Mouse (Mus musculus) hindbrain, postnatal 0 days (tissue): ENCODE data around the gene Dusp28. TPM values are rescaled to one million over a fixed set of nuclear protein-coding genes. Genes with fewer than 3 reads are reported as not detected.
A peak's percentile ranks its signal among the peaks of the same experiment; 100 is the strongest.

Experiments
- ATAC-seq: fragments of 200-750 bp; cut with Nextera tagmentation; 2 replicates; pipeline ENCODE4 v1.8.0; 2017; ENCODE audit warnings: mild to moderate bottlenecking, moderate TSS enrichment, moderate library complexity
- DNase-seq: peaks from one replicate; pipeline ENCODE4 v3.0.0-alpha.2; 2015; ENCODE audit warnings: low spot score
- H3K27ac ChIP-seq: fragments of 300-500 bp; sonication (generic); 2 replicates; pipeline ENCODE4 v1.5.1; 2014; ENCODE audit warnings: mild to moderate bottlenecking
- H3K27me3 ChIP-seq: fragments of 300-500 bp; sonication (generic); 2 replicates; pipeline ENCODE4 v1.6.1; 2014; ENCODE audit warnings: low read length, mixed read lengths; ENCODE audit not compliant: insufficient read depth
- H3K36me3 ChIP-seq: fragments of 300-500 bp; sonication (generic); 2 replicates; pipeline ENCODE4 v1.6.1; 2014; ENCODE audit warnings: low read length, mixed read lengths; ENCODE audit not compliant: insufficient read depth
- H3K4me1 ChIP-seq: fragments of 300-500 bp; sonication (generic); 2 replicates; pipeline ENCODE4 v1.6.1; 2014; ENCODE audit warnings: antibody characterized with exemption, low read length, mixed read lengths; ENCODE audit not compliant: insufficient read depth
- H3K4me2 ChIP-seq: fragments of 300-500 bp; sonication (generic); 2 replicates; pipeline ENCODE4 v1.6.1; 2014; ENCODE audit warnings: low read depth, mild to moderate bottlenecking, low read length, moderate library complexity, mixed read lengths
- H3K4me3 ChIP-seq: fragments of 300-500 bp; sonication (generic); 2 replicates; pipeline ENCODE4 v1.5.1; 2014; ENCODE audit warnings: low read length
- H3K9ac ChIP-seq: fragments of 300-500 bp; sonication (generic); replicated peaks from 2 replicates; pipeline ENCODE4 v1.6.1; 2014; ENCODE audit warnings: mild to moderate bottlenecking, low read length, moderate library complexity, mixed read lengths
- H3K9me3 ChIP-seq: fragments of 300-500 bp; sonication (generic); 2 replicates; pipeline ENCODE4 v1.6.1; 2016; ENCODE audit warnings: low read length, mixed read lengths
- CTCF ChIP-seq: IDR thresholded peaks from 2 replicates; pipeline ENCODE4 v1.5.1; 2016; ENCODE audit warnings: antibody characterized with exemption, control low read depth, low read depth
- WGBS: fragments of 180-500 bp; shearing (Covaris S2); extraction: QIAGEN DNeasy Blood & Tissue Kit; methylation state at CpG from one replicate; pipeline ENCODE4 v1.1.7; 2014; 5-methylcytosine and 5-hydroxymethylcytosine counted together
- polyA plus RNA-seq: library from polyadenylated mRNA; unstranded; fragments of >200 nt; fragmentation: Nextera tagmentation; extraction: Ambion mirVana; gene quantifications from 2 replicates; pipeline ENCODE4 v1.2.1, GENCODE M21; 2015
- total RNA-seq: library from RNA; depleted of rRNA; stranded (reverse); fragments of >200 nt; gene quantifications from 2 replicates; pipeline ENCODE4 v1.2.3, GENCODE M21; 2014

Dusp28 gene
- total and polyA plus RNA-seq, 2 experiments from 2014 or later = 21.9 to 25.2 TPM

GRCm38 (mm10) chr1:92907632-92908360 is 1.0 kb downstream of the Dusp28 start:
- TF ChIP-seq CTCF = no peak
- H3K27me3 ChIP-seq = no peaks in the 10 kb centered on the region
- peak overlapping the region; percentile 72 for H3K4me2 ChIP-seq
- DNase-seq (no peak), ATAC-seq (no peak)
- WGBS = 42% methylated on average over 20 of the region's 20 CpGs
- H3K9me3 ChIP-seq = no peaks in the 10 kb centered on the region
- peak overlapping the region; percentile 56 for H3K4me3 ChIP-seq
- no peaks in the 10 kb centered on the region for H3K36me3 ChIP-seq
- peak overlapping the region; percentile 92 for H3K27ac ChIP-seq
- peak overlapping the region; percentile 64 for H3K9ac ChIP-seq
- peaks cover 33% of the 10 kb centered on the region for H3K4me1 ChIP-seq

GRCm38 (mm10) chr1:92908664-92909063 is 1.9 kb downstream of the Dusp28 start:
- Histone ChIP-seq H3K27ac (no peak overlapping the region), H3K4me2 (no peak overlapping the region), H3K9ac (no peak overlapping the region), H3K9me3 (no peaks in the 10 kb centered on the region), H3K4me3 (no peak overlapping the region), H3K27me3 (no peaks in the 10 kb centered on the region), H3K4me1 (peaks cover 35% of the 10 kb centered on the region), H3K36me3 (no peaks in the 10 kb centered on the region)
- DNase-seq = no peak
- WGBS = 92% methylated on average over 3 of the region's 3 CpGs
- TF ChIP-seq CTCF = no peak
- ATAC-seq = no peak

- Histone ChIP-seq H3K27ac (no peak overlapping the region), H3K4me3 (no peak overlapping the region), H3K27me3 (no peaks in the 10 kb centered on the region), H3K4me1 (peaks cover 35% of the 10 kb centered on the region), H3K4me2 (no peak overlapping the region), H3K9me3 (no peaks in the 10 kb centered on the region), H3K9ac (no peak overlapping the region), H3K36me3 (no peaks in the 10 kb centered on the region; the same call in 1 of the 2 replicates)
- ATAC-seq (no peak), DNase-seq (peak; percentile 66)
- WGBS = 64% methylated on average over 4 of the region's 4 CpGs
- peak; percentile 54 for TF ChIP-seq CTCF
These were observed 2.3 kb downstream of the Dusp28 start for GRCm38 (mm10) chr1:92909068-92909467.

GRCm38 (mm10) chr1:92910239-92910885 is 3.6 kb downstream of the Dusp28 start, which contains the start of gene Rnpepl1:
Gene Rnpepl1 (plus strand): TSS chr1:92910783.
- no peaks in the 10 kb centered on the region for H3K27me3 ChIP-seq
- peak within 1 kb of the TSS; percentile 95 for H3K9ac ChIP-seq
- no peaks in the 10 kb centered on the region for H3K9me3 ChIP-seq
- peak within 1 kb of the TSS; percentile 81 for H3K4me3 ChIP-seq
- DNase-seq = peak; percentile 89
- peak within 1 kb of the TSS; percentile 96 for H3K27ac ChIP-seq
- under 1% methylated on average over 50 of the region's 57 CpGs for WGBS
- H3K36me3 ChIP-seq = peaks cover 9% of the 10 kb centered on the region; the same call in 1 of the 2 replicates
- peak; percentile 78 for ATAC-seq
- H3K4me2 ChIP-seq = peak within 1 kb of the TSS; percentile 66
- peaks cover 35% of the 10 kb centered on the region for H3K4me1 ChIP-seq
- TF ChIP-seq CTCF = peak; percentile 33

GRCm38 (mm10) chr1:92910925-92911720 is 4.3 kb downstream of the Dusp28 start:
- WGBS = under 1% methylated on average over 64 of the region's 85 CpGs
- peaks cover 35% of the 10 kb centered on the region for H3K4me1 ChIP-seq

GRCm38 (mm10) chr1:92911721-92912138 is 4.9 kb downstream of the Dusp28 start:
- no peaks in the 10 kb centered on the region for H3K9me3 ChIP-seq
- ATAC-seq (no peak), DNase-seq (no peak)
- no peaks in the 10 kb centered on the region for H3K27me3 ChIP-seq
- peak overlapping the region; percentile 95 for H3K9ac ChIP-seq
- H3K4me1 ChIP-seq = peaks cover 35% of the 10 kb centered on the region
- peaks cover 23% of the 10 kb centered on the region for H3K36me3 ChIP-seq
- 35% methylated on average over 8 of the region's 8 CpGs for WGBS
- no peak for TF ChIP-seq CTCF
- H3K4me2 ChIP-seq = peak overlapping the region; percentile 66
- H3K27ac ChIP-seq = peak overlapping the region; percentile 96; the same call in 1 of the 2 replicates
- peak overlapping the region; percentile 81 for H3K4me3 ChIP-seq

More at GRCm38 (mm10) chr1:92910925-92911720, 4.3 kb downstream of the Dusp28 start:
- peak; percentile 82 for DNase-seq
- H3K9me3 ChIP-seq = no peaks in the 10 kb centered on the region
- TF ChIP-seq CTCF = no peak; the same call in 1 of the 2 replicates
- H3K36me3 ChIP-seq = peaks cover 16% of the 10 kb centered on the region
- peak; percentile 34 for ATAC-seq
- peak overlapping the region; percentile 81 for H3K4me3 ChIP-seq
- no peaks in the 10 kb centered on the region for H3K27me3 ChIP-seq
- H3K27ac ChIP-seq = peak overlapping the region; percentile 96
- peak overlapping the region; percentile 66 for H3K4me2 ChIP-seq
- peak overlapping the region; percentile 95 for H3K9ac ChIP-seq
